Mouse (Mus musculus) T-helper 2 cell (primary cell): ENCODE results near the gene Nrsn2.

Source experiments
- in situ Hi-C: fragments of 300-600 bp; cut with MboI, MseI; formaldehyde crosslinking; loops from one replicate; pipeline ENCODE4 v1.15.1; 2025; ENCODE audit warnings: high pct_unique_total_duplicates

The Nrsn2 gene

GRCm38 (mm10) chr2:152343329-152344213, 32.9 kb downstream of the Nrsn2 start, which contains the start of gene Trib3:
TSS of gene Trib3 (minus strand) at chr2:152344032.
- in situ Hi-C loops: no loop called here

- in situ Hi-C loops: no loop called here
These were observed 36.7 kb downstream of the Nrsn2 start for GRCm38 (mm10) chr2:152339631-152340179.

- in situ Hi-C loops: no loop called here
These were observed 38.1 kb downstream of the Nrsn2 start for GRCm38 (mm10) chr2:152338319-152338718.

- in situ Hi-C loops: no loop called here
These were observed 38.7 kb downstream of the Nrsn2 start for GRCm38 (mm10) chr2:152337591-152338212.

GRCm38 (mm10) chr2:152336856-152337255, 39.6 kb downstream of the Nrsn2 start:
- in situ Hi-C loops: no loop called here

GRCm38 (mm10) chr2:152335289-152335820, 41.1 kb downstream of the Nrsn2 start:
- in situ Hi-C loops: no loop called here

- in situ Hi-C loops: no loop called here
These were observed 43.0 kb downstream of the Nrsn2 start for GRCm38 (mm10) chr2:152333345-152334006.

- in situ Hi-C loops: no loop called here
These were observed 44.2 kb downstream of the Nrsn2 start, which contains the start of gene Rbck1 for GRCm38 (mm10) chr2:152332101-152332825. TSS of gene Rbck1 (minus strand) at chr2:152332653.

- in situ Hi-C loops: no loop called here
These were observed 45.5 kb downstream of the Nrsn2 start for GRCm38 (mm10) chr2:152330858-152331423.

GRCm38 (mm10) chr2:152327980-152328379, 48.5 kb downstream of the Nrsn2 start:
- in situ Hi-C loops: no loop called here

GRCm38 (mm10) chr2:152326654-152327053, 49.8 kb downstream of the Nrsn2 start:
- in situ Hi-C loops: no loop called here

- in situ Hi-C loops: no loop called here
These were observed 50.3 kb downstream of the Nrsn2 start for GRCm38 (mm10) chr2:152326157-152326556.

- in situ Hi-C loops: no loop called here
These were observed 51.6 kb downstream of the Nrsn2 start for GRCm38 (mm10) chr2:152324842-152325241.

GRCm38 (mm10) chr2:152323971-152324370, 52.5 kb downstream of the Nrsn2 start:
- in situ Hi-C loops: no loop called here

- in situ Hi-C loops: no loop called here
These were observed 54.2 kb downstream of the Nrsn2 start for GRCm38 (mm10) chr2:152322198-152322597.

GRCm38 (mm10) chr2:152321558-152321957, 54.9 kb downstream of the Nrsn2 start:
- in situ Hi-C loops: no loop called here
